Mouse (Mus musculus): ENCODE measurements around the gene Klk12. TPM values are rescaled to one million over a fixed set of nuclear protein-coding genes. Genes with fewer than 3 reads are reported as not detected.

The Klk12 gene
- not detected for total RNA-seq (2021)
- long read RNA-seq: 0 reads

DNA sequence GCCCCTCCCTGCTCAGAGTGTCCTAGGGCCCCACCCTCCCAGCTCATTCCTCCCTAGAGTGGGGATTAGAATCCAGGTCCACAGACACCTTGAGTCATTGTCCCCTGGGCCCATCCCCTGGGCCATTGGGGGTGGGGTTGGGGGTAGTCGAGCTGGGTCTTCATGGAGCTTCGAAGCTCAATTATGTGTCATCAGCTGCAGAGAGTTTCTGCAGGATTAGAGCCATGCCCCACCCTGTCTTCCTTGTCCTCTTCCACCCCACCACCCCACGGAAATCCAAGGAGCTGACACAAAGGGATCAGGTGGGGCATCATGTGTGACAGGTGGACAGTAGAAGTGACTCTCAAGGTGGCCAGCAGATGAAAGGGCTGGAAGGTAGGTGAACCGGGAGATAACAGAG lies at the start of gene Klk12:
Gene Klk12, plus strand, starts transcription at position 301 of the 400 bp plus-strand sequence.
- no peak for DNase-seq (ENCODE audit: low spot score in 2 of 2)

DNA sequence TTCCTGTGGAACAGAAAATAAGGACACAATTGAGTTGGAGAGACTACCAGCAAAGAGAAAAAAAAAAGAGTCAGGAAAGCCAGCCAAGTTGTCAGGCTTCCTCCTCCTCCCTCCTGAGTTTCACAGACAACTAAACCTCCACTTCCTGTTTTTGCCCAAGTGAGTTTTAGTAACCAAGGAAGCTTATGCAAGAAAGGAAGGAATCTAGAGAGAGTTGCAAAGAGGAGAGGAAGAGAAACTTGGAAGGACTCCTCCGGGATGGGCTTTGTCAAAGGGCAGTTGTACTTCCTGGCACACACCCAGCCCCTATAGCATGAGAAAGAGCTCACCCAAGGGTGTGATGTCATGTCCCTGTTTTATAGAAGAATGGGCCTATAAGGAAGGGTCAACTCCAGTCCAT lies 20.9 kb upstream of the Klk12 start:
- peak; percentile 28 to 46 for DNase-seq (ENCODE audit: low spot score in 2 of 2)

DNA sequence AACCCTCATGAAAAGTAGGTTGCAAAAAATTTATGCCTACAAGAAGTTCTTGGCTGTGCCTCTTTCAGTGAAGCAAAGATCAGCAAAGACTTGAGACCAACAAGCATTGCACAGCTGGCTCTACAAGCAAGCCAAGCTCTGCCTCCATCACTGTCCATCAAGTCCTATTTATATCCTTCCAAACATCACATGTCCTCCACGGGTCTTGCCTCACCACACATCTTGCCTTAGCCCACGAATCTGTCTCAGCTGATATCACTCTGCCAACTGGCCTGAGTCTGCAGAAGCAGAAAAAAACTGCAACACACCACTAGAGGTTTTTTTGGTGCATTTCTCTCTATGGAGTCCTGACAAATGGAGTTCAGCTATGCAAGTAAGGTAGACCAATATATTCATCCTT lies 15.9 kb upstream of the Klk12 start:
- DNase-seq (ENCODE audit: low spot score in 2 of 2): no peak

DNA sequence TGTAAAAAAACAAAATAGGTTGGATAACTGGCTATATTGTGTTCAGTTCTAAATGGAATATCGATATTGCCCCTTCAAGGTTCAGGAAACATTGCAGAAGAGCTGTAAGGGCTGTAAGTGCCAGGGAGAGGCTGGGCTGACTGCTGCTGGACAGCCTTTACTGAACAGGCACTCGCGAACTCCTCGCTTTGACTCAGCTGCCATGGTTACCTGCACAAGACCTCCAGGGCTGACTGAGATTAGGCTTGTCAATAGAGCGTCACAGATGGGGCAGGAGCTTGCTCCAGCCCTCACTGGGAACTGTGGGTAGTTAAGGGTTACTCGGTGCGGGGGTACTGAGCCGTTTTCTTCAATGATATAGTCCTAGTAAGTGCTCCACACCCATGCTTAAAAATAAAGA lies 2.2 kb upstream of the Klk12 start:
- no peak for DNase-seq (ENCODE audit: low spot score in 2 of 2)

DNA sequence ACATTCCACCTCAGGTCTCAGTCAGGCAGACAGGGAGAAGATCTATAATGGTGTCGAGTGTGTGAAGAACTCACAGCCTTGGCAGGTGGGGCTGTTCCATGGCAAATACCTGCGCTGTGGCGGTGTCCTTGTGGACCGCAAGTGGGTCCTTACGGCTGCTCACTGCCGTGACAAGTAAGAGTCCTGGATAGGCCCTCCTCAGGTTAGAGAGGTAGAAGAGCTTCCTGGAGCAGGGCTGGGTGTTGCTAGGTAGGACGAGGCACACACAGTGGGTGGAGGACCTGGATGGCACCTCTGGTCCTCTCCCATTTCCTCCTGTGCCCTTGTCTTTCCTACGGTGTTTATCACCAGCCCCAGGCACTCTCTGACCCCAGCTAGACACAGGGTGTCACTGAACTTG lies 939 bp downstream of the Klk12 start:
- no peak for DNase-seq (ENCODE audit: low spot score in 2 of 2)

DNA sequence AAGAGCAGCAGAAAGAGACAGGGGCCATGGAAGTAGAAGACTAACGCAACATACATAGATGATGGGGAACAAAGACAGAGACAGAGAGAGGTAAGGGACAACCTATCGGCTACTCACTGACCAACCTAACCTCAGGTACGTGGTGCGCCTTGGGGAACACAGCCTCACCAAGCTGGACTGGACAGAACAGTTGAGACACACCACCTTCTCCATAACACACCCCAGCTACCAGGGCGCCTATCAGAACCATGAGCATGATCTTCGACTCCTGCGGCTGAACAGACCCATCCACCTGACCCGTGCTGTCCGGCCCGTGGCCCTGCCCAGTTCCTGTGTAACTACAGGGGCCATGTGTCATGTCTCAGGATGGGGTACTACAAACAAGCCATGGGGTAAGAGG lies 2.0 kb downstream of the Klk12 start:
- no peak for DNase-seq (ENCODE audit: low spot score in 2 of 2)

DNA sequence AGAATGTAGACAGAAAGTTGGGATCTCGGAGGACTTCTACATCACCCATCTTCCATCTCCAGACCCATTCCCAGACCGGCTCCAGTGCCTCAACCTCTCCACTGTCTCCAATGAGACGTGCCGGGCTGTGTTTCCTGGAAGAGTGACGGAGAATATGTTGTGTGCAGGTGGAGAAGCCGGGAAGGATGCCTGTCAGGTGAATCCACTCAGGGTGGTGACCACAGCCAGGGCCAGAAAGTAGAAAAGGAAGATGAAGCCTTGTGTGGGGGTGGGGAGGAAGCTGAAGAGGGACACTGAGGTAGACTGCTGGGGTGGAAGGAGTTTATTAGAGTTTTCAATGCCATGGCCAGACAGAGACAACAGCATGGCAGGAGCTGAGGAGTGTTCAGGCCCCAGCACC lies 3.2 kb downstream of the Klk12 start:
- DNase-seq (ENCODE audit: low spot score in 2 of 2): no peak

DNA sequence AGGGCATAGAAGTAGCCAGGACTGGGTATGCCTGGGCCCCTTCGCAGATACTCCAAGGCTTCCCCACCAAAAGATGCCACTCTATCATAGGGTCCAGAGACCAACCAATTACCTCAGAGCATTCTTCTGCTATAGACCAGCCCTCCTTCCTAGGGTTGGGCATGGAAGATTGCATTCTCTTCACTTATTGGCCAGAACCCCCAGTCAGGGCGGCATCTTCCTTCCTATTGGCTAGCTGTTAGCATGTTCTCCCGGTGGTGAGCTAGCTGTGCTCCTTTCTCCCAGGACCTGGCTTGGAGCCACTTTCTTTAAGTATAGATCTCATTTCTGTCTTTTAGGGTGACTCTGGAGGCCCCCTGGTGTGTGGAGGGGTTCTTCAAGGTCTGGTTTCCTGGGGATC lies 4.2 kb downstream of the Klk12 start:
- DNase-seq (ENCODE audit: low spot score in 2 of 2): no peak

DNA sequence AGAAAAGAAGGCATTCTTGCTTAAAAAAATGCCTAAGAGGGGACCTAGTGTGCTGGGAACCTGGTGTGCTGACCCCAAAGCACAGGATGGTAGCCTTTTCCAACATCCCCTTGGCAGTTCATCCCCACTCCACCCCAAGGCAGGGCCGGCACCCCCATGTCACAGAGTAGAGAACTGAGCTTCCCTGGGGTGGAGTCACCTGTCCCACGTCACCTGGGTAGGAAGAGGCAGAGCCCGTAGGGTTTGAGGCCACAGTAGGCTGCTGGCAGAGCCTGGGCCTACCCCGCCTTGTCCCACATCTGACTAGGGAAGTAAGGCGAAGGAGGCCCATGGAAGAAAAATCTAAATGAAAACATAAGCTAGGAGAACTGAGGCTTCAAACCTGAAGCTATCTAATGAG lies 5.7 kb downstream of the Klk12 start, which contains the start of gene Klk11:
Gene Klk11, plus strand, starts transcription at position 241 of the 400 bp plus-strand sequence.
- DNase-seq (ENCODE audit: low spot score in 2 of 2): no peak

DNA sequence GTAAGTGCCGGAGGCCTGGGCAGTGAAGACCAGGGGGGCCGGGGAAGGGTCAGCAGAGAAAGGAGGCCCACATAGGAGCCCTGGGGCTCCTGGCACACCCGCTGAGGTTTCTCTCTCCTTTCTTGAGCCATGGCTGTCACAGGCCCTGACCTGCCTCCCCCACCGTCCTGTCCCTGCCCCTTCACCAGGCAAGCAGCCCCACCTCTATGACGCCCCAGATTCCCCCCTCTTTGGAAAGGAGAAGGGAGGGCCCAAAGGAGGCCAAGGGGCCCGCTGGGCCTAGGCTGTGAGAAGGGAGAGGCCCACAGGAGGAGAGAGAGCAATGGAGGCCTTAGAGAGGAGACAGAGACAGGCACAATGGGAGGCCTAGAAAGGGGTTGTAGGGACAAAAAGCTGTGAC lies 6.1 kb downstream of the Klk12 start:
- no peak for DNase-seq (ENCODE audit: low spot score in 2 of 2)

DNA sequence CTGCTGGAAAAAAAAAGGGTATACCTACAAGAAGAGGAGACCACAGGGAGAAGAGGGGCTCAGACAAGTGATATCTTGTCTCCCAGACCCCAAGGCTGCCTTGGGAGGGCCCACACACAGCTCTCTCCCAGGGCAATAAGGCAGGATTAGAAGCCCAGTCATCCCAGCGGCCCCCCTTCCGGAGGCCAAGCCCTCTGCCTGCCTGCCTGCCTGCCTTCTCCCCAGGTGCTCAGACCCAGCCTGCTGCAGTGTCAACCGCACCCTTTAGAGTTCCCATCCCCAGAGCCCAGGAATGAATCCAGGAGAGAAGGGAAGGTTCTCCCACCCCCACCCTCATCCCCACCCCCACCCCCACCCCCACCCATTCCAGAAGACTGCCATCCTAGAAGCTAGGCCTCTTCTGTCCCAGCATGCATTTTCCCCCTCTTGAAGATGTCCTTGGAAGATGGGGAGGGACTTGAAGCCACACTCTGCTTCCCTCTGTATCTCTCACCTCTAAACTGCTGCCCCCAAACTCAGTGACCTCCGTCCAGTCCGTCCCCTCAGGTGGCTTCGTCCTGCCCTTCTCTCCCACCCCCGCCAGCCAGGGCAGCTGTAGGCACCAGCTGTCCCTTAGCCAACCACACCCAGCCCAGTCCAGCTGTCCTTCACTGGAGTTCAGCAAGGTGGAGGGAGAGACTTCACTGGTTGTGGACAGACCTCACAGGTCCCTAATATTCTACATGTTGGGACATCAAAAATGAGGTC lies 6.8 kb downstream of the Klk12 start:
- no peak for DNase-seq (ENCODE audit: low spot score in 2 of 2)

DNA sequence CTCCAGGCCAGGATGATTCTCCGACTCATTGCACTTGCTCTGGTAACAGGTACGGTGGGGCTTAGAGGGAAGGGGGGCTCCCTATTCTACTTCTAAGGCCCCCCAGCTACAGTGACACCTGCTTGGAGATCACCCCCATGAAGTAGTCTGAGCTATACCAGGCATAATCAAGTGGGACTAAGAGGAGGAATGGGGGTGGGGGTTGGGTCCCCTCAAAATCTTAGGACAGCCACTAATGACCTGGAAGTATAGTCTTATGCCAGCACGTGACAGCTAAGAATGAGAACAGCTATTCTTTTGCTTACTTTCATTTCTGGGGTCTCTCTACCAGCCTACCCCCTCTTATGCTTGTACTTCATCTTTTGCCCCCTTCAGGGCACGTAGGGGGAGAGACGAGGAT lies 7.8 kb downstream of the Klk12 start:
- DNase-seq (ENCODE audit: low spot score in 2 of 2): no peak

DNA sequence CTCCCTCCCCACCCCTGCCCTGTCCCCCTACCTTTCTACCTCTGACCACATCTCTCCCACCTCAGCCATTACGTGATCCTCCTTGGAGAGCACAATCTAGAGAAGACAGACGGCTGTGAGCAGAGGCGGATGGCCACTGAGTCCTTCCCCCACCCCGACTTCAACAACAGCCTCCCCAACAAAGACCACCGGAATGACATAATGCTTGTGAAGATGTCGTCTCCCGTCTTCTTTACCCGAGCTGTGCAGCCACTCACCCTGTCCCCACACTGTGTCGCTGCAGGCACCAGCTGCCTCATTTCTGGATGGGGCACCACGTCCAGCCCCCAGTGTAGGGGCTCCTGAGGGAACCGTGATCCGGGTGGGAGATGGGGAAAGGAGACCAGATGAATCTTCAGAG lies 8.7 kb downstream of the Klk12 start:
- DNase-seq (ENCODE audit: low spot score in 2 of 2): no peak

DNA sequence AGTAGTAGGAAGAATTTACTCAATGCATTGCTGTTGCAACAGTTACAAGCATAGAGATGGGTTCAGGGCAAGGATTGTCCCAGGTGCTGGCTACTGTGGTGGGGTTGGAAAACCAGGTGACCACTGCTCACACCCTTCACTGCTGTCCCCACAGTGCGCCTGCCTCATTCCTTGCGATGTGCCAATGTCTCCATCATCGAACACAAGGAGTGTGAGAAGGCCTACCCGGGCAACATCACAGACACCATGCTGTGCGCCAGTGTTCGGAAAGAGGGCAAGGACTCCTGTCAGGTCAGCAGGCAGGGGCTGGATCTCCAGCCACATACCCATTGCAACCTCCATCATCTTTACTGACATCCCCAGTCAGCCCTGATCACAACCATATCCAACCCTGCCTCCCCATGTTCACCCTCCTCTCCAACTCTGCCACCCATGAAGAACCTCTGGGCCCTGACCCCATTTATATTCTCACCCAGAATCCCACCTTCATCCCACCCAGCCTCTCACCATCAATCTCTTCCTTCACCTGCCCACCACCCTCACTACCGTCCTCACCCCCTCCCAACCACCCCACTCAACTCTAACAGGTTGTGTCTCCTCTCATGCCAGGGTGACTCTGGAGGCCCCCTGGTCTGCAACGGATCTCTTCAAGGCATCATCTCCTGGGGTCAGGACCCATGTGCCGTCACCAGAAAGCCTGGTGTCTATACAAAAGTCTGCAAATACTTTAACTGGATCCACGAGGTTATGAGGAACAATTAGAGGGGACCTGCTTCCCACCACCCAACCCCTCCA lies 9.7 kb downstream of the Klk12 start:
- DNase-seq (ENCODE audit: low spot score in 2 of 2): no peak

DNA sequence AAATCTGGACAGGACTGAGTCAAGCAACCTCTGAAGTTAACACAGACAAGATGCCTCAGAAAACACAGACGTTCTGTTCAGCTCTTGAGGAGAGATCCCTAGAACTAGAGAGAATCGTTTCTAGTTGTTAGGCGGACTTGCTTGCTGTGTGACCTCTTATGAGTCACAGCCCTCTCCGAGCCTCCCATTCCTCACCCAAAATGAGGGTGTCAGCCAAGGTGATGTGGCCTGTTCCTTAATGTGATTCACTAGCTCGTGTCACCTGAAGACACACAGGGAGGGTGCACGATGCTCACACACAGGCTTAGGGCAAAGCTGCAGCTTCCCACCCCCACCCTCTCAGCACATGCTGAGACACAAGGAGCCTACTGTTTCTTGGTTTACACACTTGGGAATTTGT lies 11.5 kb downstream of the Klk12 start:
- DNase-seq (ENCODE audit: low spot score in 2 of 2): peak in 1 of 2 experiments; percentile 50

DNA sequence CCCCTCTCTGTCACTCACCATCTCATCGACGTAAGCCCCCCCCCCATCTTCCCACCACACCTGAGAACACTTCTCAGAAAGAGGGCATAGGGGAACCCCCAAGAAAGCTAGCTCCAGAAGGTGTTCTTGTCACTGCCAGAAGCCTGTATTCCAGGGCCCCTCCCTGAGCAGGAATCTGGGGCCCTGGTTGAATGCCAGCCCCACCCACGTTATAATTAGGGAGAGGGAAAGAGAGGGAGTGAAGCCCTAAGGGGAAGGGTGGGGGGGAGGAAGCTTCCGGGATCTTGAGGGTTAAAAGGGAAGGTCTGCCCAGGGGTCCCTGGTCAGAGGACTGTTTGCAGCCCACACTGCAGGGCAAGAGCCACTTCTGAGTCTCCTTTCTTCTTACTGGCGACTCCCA lies 12.0 kb downstream of the Klk12 start, which contains the start of gene Klk10:
Gene Klk10, plus strand, starts transcription at position 290 of the 400 bp plus-strand sequence.
- no peak for DNase-seq (ENCODE audit: low spot score in 2 of 2)

DNA sequence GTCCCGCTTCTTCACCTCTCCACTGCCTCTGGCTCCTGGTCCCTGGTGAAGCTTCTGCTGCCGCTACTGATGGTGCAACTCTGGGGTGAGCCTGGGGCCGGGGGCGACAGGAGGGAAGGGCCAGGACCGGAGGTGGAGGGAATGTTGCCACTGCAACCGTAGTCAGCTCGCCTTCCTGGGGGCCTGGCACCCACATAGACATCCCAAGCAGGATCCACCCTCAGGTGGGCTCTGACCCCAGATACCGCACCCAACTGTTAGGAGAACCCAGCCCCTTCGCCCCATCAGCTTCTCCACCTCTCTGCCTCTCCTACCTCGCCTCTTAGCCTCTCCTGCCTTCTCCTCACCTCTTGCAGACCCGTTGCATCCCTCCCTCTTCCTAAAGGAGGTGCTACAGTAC lies 12.8 kb downstream of the Klk12 start:
- DNase-seq (ENCODE audit: low spot score in 2 of 2): no peak

DNA sequence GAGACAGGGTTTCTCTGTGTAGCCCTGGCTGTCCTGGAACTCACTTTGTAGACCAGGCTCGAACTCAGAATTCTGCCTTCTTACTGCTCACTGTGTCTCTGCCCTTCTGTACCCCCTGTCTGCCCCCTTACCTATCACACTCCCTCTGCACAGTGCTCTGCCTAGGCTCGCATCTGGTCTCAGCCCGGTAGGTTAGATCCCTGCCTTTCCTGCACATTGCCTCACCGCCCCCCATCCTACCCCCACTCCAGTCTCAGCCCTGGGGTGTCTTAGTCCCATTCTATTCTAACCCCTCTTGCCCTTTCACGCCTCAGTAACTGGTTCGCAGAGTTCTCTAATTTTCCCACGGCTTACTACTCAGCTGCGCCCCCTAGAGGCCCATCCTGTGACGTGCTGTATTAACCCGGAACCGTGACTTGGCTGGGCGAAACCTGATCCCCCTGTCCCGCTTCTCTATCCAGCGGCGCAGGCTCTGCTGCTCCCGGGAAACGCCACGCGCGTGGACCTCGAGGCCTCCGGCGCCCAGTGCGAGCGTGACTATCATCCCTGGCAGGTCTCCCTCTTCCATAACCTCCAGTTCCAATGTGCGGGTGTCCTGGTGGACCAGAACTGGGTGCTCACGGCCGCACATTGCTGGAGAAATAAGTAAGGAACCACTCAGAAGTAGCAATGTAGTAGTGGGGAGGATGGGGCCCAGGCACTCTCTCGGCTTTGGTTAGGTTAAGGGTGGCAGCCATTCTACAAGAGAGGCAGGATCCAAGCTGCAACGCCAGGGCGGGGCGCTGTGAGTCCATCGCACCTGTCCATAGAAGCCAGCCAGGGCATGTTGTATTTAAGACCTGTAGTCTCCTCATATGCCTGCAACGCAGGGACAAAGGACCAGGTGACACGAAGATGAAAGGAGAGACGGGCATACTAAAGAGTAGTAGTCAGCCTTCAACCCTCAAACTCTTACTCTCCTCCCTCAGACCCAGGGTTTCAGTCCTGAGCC lies 13.9 kb downstream of the Klk12 start:
- DNase-seq (ENCODE audit: low spot score in 2 of 2): peak; percentile 27 to 77

DNA sequence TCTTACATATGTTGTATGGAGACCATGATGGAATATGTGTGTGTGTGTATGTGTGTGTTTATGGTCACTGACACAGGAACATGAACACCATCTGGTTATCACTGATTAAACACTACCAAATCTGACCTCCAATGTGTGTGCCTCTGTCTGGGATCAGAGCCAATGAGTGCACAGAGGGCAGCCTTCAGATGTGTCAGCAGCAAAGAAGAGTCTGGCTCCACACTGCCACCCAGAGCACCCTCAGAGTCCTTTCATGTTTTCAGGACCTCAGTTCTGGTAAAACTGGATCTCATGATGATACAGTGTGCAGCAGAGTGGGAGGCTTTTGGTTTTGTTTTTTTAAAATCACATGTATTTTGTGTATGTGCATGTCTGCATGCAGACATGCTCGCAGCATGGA lies 16.6 kb downstream of the Klk12 start:
- no peak for DNase-seq (ENCODE audit: low spot score in 2 of 2)

DNA sequence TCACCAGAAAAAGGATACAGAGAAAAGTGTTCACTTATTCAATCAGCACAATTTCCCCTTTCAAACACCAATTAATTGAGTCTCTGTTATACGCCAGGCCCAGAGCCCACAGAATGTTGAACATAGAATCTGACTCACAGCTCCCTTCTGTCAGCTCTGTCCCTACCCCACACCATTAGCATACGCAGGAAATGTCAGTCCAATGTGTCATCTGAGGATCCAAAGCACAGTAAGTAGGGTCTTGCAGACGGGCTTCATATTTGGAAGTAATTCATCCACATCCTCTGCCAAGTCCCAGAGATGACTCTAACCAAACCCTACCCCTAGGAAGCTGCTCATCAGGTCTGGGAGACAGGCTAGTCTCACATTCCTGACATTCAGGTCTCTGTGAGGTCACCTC lies 19.4 kb downstream of the Klk12 start:
- peak in 1 of 2 experiments; percentile 58 for DNase-seq (ENCODE audit: low spot score in 2 of 2)

DNA sequence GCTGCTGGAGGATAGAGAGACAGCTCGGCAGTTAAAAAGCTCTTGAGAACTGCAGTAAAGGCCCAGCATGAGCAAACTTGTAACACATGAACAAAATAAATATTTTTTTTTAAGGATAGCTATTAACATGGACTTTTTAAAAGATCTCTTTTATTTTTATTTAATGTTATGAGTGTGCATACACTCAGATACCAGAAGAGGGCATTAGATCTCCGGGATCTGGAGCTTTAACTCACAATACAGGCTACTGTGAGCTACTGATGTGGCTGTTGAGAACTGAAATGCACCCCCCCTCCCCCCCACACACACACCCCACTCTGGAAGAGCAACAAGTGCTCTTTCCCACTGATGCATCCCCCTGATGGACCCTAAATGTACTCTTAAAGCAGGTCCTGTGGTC lies 20.6 kb downstream of the Klk12 start:
- no peak for DNase-seq (ENCODE audit: low spot score in 2 of 2)
